Mouse (Mus musculus) yolk sac, embryonic 10.5 days (tissue): Measurements from ENCODE around the gene Olfr1271.
"Not testable (repeated sequence)": the region's sequence is repeated elsewhere in the genome, so short reads cannot be mapped to it uniquely, and the experiment has no call there.

Experiments
- DNase-seq: peaks from one replicate; pipeline ENCODE4 v3.0.0-alpha.2; 2017; ENCODE audit warnings: low spot score

Olfr1271 gene

GRCm38 (mm10) chr2:90270932-90271331 lies at the start of gene Olfr1271:
Gene Olfr1271 (minus strand): TSS chr2:90271032.
- DNase-seq: no peak

- no peak for DNase-seq
These were observed 21.9 kb upstream of the Olfr1271 start, which contains the start of gene Olfr1272 for GRCm38 (mm10) chr2:90292741-90293140. Gene Olfr1272 (minus strand): TSS chr2:90292841.

- no peak for DNase-seq
These were observed 13.3 kb downstream of the Olfr1271 start, which contains the start of gene Olfr142 for GRCm38 (mm10) chr2:90257492-90257891. Gene Olfr142 (minus strand): TSS chr2:90257592.

GRCm38 (mm10) chr2:90224393-90224792 lies 46.4 kb downstream of the Olfr1271 start, which contains the start of gene Olfr1506:
Gene Olfr1506 (minus strand): TSS chr2:90224493.
- DNase-seq: not testable (repeated sequence)
